10 mouse cellular contexts compared by ENCODE assay signal in genomic region chr12:73382290-73383178, GRCm38 (mm10).
DNase-seq lines count a peak whose midpoint lies in the region; ATAC-seq and TF ChIP-seq lines count a peak whose summit lies in the region.
"Had no signal": no experiment of that assay in that cellular context is flagged by ENCODE, and none has a peak within 500 bp of the region (broad histone marks: within the 10 kb centered on the region; RNA-seq: fewer than 3 reads in every experiment).

No protein-coding gene starts in this region.

- TF ChIP-seq EP300 in heart, postnatal 0 days (IDR thresholded peaks at IDR 0.05; ENCODE audit: low read depth): no peak

- H3K4me2 ChIP-seq in heart, postnatal 0 days (ENCODE audit: low read depth, low read length): no peak overlapping the region
- no peak overlapping the region for H3K4me2 ChIP-seq in limb, embryonic 13.5 days (replicated peaks)
- H3K4me2 ChIP-seq in liver, embryonic 12.5 days: no peak overlapping the region
- H3K4me2 ChIP-seq: neural tube, embryonic 13.5 days had no signal

- no peaks in the 10 kb centered on the region for H3K36me3 ChIP-seq in heart, postnatal 0 days (replicated peaks; ENCODE audit: control insufficient read depth, insufficient read depth, low read length)
- no peaks in the 10 kb centered on the region for H3K36me3 ChIP-seq in limb, embryonic 13.5 days
- no peaks in the 10 kb centered on the region for H3K36me3 ChIP-seq in liver, embryonic 12.5 days
- H3K36me3 ChIP-seq: neural tube, embryonic 13.5 days had no signal

- WGBS in heart, postnatal 0 days: 75% methylated on average over 12 of the region's 12 CpGs
- 77% methylated on average over 12 of the region's 12 CpGs for WGBS in limb, embryonic 13.5 days
- 45% methylated on average over 12 of the region's 12 CpGs for WGBS in liver, embryonic 12.5 days (ENCODE audit: insufficient replicate concordance)

- H3K27me3 ChIP-seq in heart, postnatal 0 days (ENCODE audit: control insufficient read depth, insufficient read depth, low read length): no peaks in the 10 kb centered on the region
- no peaks in the 10 kb centered on the region for H3K27me3 ChIP-seq in limb, embryonic 13.5 days
- H3K27me3 ChIP-seq in liver, embryonic 12.5 days (replicated peaks): no peaks in the 10 kb centered on the region
- H3K27me3 ChIP-seq: neural tube, embryonic 13.5 days had no signal

- ATAC-seq in heart, postnatal 0 days (ENCODE audit: insufficient read depth, low read depth): no peak
- ATAC-seq in limb, embryonic 13.5 days (ENCODE audit: low FRiP score, low read depth): no peak
- no peak for ATAC-seq in liver, embryonic 12.5 days

- H3K9me3 ChIP-seq in heart, postnatal 0 days (replicated peaks; ENCODE audit: control insufficient read depth, low read length): no peaks in the 10 kb centered on the region
- H3K9me3 ChIP-seq in limb, embryonic 13.5 days: no peaks in the 10 kb centered on the region
- no peaks in the 10 kb centered on the region for H3K9me3 ChIP-seq in liver, embryonic 12.5 days (replicated peaks)
- H3K9me3 ChIP-seq: neural tube, embryonic 13.5 days had no signal

- TF ChIP-seq CTCF in heart, postnatal 0 days (IDR thresholded peaks at IDR 0.05; ENCODE audit: low read depth): no peak

- DNase-seq in heart, postnatal 0 days (ENCODE audit: low spot score): no peak
- no peak for DNase-seq in heart, adult 9 months (ENCODE audit: low spot score in 2 of 2)
- peak; percentile 31 for DNase-seq in urinary bladder, postnatal 25 days (ENCODE audit: low spot score)
- no peak for DNase-seq in urinary bladder, adult 2 months (ENCODE audit: low spot score)
- no peak for DNase-seq in MN1 (ENCODE audit: low spot score)
- DNase-seq in left cerebral cortex, adult 9 months (ENCODE audit: low spot score in 2 of 2): no peak
- DNase-seq: lung, postnatal 36 days had no signal

- H3K4me1 ChIP-seq in heart, postnatal 0 days (ENCODE audit: control insufficient read depth, insufficient read depth): peaks cover 49% of the 10 kb centered on the region
- H3K4me1 ChIP-seq in limb, embryonic 13.5 days: peaks cover 56% of the 10 kb centered on the region
- H3K4me1 ChIP-seq in liver, embryonic 12.5 days: peaks cover 21% of the 10 kb centered on the region; the same call in 1 of the 2 replicates
- H3K4me1 ChIP-seq: neural tube, embryonic 13.5 days had no signal

- H3K27ac ChIP-seq in heart, postnatal 0 days (ENCODE audit: low read depth): peak overlapping the region; percentile 80
- 0 out of 2 replicates have a peak overlapping the region, but pooled peaks have one; percentile 33 for H3K27ac ChIP-seq in limb, embryonic 13.5 days
- H3K27ac ChIP-seq in liver, embryonic 12.5 days: no peak overlapping the region
- H3K27ac ChIP-seq: neural tube, embryonic 13.5 days had no signal

- H3K9ac ChIP-seq in heart, postnatal 0 days (replicated peaks; ENCODE audit: low read depth, low read length): no peak overlapping the region
- H3K9ac ChIP-seq in limb, embryonic 13.5 days: peak overlapping the region; percentile 25; the same call in 1 of the 2 replicates
- H3K9ac ChIP-seq in liver, embryonic 12.5 days: no peak overlapping the region
- H3K9ac ChIP-seq: neural tube, embryonic 13.5 days had no signal

- H3K4me3 ChIP-seq in heart, postnatal 0 days (ENCODE audit: low read depth, low read length): no peak overlapping the region
- H3K4me3 ChIP-seq in limb, embryonic 13.5 days: no peak overlapping the region
- H3K4me3 ChIP-seq in liver, embryonic 12.5 days: no peak overlapping the region
- H3K4me3 ChIP-seq: neural tube, embryonic 13.5 days had no signal
